Mouse (Mus musculus): Measurements from ENCODE around the gene Cpb1.

The Cpb1 gene

DNA sequence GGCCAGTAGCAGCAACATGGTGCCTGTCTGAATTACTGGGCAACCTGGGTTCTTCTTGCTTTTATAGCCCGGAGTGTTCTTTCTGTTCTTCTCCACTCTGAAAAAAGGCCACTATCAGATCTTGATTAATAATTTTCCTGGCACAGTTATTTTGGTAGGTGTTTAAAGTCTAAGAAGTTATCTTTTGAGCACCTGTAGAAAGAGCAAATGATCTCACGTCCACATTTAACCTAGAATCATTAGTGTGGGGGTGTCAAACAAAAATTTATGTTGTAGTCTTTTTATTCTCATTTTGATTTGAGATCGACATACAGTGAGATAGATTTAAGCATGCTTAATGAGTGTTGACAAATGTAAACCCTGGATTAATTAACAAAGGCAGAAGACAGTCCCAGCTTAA is at the start of gene Cpb1:
Gene Cpb1 (minus strand): TSS at position 101 of the 400 bp plus-strand sequence.
- in situ Hi-C loops (cut with MboI, MseI), result no loop called here

DNA sequence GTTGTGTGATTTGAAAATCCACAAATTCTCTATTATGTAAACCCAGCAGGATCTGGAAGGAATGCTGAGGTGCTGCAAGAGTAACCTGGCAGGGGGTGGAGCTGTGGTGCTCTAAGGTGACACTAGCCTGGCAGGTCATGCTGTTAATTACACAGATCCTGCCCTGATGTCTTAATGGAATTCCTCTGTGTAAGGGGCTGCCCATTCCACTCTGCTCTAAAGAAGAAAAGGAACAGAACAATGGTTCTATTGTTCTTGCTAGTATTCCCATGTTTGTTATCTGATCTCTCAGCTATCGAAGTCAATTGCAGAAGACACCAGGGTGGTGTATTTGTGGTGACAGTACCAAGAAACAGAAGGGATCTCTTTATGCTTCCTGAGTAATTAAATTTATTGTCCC is 41.7 kb upstream of the Cpb1 start:
- in situ Hi-C loops (cut with MboI, MseI), result no loop called here

DNA sequence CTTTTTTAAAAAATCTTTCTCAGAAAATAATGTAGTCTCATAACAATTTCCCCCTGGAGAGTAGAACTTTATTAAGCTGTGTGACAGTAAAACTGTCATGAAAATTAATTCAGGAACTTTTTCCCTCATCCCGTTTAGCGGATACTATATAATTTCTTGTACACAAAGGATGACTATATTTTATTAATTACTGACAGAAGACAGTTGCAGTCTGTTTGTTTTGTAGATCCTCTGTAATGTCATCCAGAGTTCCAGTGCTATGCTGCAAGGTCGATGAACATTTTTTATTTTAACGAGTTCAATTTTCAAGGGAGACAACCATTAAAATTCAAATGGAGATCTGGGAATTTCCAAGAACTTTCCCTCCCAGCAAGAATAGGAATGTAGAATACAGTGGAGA is 33.6 kb upstream of the Cpb1 start:
- in situ Hi-C loops (cut with MboI, MseI), result no loop called here

DNA sequence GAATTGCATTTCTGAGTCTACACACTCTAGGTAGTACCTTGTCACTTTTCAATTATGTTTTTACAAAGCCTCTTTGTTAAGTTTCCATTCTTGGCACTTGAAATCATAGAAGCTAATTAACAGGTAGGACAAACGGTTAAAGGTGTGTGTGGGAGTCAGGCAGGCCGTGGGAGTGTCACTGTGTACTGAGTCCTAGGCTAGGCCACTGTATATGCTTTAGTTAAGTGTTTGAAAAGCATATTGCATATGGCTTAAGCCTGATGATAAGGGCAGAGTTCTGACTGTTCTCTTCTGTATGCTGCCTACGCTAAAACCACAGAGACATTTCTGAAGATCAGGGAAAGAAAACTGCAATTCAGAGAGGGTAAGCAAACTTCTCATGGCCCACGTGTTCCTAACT is 31.7 kb upstream of the Cpb1 start:
- in situ Hi-C loops (cut with MboI, MseI), result no loop called here

DNA sequence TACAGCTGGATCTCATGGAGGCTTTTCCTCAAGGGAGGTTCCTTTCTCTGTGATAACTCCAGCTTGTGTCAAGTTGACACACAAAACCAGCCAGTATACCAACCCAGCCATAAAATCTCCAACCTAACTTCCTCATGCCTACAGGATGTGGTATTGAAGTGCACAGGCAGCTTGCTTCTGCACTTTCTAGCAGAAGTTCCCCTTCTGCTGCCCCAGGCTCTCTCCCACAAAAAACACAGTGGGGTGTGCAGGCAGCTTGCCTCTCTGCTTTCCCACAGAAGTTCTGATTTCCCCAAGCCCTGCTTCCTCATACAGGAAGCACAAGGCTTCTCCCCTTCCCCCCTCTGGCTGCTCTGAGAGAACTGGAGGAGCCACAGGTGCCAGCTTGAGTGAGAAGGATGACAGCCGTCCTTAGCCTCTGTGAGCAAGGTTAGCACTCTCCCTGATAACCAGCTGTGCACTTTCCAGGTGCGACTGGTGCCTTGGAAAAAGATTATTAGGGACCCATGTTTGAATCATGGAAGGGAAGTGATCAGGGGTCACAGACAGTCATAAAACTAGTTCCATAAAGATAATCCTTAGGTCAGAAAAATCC is 29.3 kb upstream of the Cpb1 start:
- in situ Hi-C loops (cut with MboI, MseI), result no loop called here

DNA sequence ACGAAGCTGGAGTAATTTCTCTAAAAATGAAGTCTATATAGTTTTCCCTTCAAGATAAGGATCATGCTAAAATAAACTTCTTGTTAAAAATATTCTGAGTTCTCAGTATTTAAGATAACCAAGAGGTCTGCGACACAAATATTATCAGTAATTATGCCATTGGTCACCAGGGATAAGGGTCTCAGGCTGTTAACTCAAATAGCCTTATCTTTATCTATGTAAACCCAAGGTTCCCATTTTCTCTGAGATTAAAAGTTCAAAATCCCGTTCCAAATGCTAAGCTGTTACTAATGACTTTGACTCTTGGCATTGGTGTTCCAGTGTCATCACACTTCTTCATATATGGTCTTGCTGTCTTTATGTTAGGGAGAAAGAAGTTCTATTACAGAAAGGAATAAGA is 20.0 kb upstream of the Cpb1 start:
- in situ Hi-C loops (cut with MboI, MseI), result no loop called here

DNA sequence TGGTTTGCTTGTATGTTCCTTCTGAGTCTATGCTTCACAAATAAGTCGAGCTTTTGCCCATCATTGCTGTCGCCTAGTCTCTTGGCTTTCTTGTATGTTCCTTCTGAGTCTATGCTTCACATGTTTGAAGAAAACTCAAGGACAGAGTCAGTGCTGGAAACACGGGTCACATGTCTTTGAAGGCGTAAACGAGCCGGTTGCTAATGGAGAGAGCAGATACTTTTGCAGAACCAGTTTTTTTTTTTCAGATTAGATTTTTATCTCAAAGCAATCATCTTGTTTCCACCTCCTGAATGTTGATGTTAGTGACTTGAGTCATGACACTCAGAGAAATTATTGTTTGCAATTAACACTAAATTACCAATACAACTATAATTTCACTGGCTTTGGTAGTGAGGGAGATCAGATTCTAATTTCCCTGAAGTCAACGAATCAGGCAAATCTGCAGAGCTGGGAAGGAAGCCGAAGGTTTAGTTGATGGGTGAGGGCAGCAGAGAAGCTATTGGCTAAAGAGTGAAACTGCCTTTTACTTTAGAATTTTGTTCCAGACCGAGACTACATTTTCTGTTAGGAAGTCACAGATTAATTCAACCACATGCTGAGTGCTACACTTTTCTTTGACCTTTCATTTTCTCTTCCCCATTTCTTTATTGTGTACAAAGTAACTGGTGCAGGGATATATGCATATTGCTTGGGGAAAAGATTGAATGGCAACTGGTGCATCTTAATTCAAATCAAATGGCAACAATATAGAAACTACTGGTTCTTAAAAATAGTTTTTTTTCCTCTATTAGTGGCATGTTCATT is 19.2 kb upstream of the Cpb1 start:
- in situ Hi-C loops (cut with MboI, MseI), result no loop called here

DNA sequence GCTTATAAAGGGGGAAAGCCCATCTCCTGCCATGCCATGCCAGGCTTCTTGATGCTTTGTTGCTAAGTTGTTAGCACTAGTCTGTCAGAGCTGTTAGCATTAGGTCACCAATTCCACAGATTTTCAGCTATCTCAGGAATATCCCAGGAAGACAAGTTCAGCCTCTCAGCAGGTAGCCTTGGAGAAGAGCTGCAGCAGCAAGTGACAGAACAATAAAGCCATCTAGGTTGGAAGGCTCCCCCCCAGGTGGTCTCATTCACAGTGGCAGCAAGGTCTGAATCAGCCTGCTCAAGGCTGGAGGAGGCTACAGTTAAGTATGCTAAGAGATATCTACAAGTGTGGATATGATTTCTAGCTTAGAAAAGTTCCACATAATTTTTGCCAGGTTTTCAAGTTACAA is 15.8 kb upstream of the Cpb1 start:
- in situ Hi-C loops (cut with MboI, MseI), result no loop called here

DNA sequence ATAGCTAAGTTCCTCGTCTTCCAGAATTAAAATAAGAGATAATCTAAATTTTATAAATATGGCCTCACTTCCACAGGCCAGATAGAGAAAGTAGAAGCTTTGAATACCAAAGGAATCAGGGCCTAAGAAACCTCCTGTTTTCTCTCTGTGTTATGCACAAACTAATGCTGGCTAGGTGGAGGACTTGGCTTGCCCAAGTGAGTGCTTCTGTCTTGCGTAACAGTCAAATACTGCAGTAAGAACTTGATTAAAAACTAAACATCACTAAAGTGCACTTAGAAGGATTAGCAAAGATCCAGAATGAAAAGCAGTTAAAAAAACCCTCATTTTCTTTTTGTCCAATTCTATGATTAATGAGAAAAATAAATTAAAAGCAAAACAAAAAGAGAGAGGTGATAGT is 13.2 kb upstream of the Cpb1 start:
- in situ Hi-C loops (cut with MboI, MseI), result no loop called here

DNA sequence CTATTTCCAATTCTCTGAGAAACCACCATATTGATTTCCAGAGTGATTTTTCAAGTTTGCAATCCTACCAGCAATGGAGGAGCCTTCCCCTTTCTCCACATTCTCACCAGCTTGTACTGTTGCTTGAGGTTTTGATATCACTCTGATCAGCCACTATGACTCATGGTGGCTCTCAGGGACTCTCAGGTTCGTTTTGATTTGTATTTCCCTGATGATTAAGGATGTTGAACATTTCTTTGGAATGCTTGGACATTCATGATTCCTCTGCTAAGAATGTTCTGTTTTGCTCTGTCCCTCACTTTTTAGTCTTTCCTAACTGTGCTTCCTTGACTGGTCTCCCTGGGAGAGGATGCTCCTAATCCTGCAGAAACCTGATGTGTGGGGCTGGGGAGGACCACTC is 6.3 kb upstream of the Cpb1 start:
- in situ Hi-C loops (cut with MboI, MseI), result no loop called here

DNA sequence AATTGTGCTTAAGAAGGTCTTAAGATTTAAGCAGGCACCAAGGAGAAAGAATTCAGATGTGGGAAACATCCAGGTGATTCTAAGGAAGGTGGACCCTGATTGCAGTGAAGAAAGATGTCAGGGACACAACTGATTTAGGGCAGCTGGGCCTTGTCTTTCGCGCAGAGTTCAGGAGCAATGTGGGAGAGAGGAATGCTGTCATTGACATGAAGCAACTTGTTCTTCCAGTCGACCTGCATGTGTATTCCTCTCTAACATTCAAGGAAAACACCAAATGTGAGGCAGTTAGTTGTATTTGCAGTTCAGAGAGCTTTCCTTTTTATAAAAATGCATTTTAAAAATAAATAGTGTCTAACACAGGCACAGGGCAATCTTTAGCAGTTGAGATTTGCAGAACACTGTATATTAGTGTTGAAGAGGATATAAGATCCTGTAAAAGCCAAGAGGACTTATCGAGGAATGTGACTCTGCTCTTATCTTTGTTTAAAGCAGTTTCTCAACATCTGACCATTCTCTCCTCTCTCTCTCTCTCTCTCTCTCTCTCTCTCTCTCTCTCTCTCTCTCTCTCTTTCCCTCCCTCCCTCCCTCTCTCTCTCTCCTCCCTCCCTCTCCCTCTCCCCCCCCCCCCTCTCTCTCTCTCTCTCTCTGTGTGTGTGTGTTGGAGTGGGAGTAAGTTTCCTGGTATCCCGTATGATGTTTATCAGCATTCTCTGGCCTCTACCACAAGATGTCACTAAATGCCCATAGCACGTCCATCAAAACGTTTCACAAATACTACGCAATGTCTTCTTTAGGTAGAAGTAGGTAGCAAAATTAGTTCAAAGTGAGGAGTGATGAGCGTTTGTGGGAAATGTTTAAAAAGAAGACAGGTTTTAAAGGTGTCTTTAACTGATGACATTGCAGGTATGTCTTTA is 20.7 kb downstream of the Cpb1 start:
- in situ Hi-C loops (cut with MboI, MseI), result no loop called here

DNA sequence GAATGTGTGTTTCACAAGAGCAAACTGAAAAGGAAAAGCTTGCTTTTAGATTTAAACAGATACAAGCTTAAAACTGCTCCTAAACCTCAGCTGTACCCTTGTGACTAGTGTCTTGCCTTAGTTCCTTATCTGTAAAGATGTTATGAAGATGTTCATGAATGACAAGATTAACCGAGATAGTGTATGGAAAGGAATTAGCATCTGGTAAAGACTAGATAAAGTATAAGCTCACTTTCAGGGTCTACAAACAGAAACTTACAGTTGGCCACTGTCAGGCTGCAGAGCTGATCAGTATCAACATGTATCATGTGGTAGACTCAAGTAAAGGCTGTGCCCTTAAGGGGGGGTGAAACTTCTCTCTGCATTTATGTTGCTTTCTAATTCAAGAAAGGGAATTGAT is 31.6 kb downstream of the Cpb1 start:
- in situ Hi-C loops (cut with MboI, MseI), result no loop called here

DNA sequence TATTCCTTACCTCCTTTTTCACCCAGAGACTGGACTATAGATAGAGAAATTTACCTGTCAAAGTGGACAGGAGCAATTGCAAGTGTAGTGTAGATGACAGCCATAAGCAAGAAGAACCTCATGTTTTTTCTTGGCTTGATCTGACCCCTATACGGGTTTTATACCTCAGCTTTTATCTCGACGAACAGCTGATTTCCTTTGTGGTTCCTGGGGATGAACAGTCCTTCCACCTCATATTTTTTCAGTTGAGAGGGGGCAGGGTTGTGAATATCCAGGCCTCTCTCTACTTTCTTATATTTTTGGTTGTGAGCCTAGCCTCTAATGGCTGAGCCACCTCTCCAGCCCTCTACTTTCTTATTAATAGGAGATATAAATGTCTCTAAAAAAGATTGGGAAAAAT is 33.5 kb downstream of the Cpb1 start, which contains the start of gene Cpa3:
Gene Cpa3 (minus strand): TSS at position 132 of the 400 bp plus-strand sequence.
- in situ Hi-C loops (cut with MboI, MseI), result no loop called here

DNA sequence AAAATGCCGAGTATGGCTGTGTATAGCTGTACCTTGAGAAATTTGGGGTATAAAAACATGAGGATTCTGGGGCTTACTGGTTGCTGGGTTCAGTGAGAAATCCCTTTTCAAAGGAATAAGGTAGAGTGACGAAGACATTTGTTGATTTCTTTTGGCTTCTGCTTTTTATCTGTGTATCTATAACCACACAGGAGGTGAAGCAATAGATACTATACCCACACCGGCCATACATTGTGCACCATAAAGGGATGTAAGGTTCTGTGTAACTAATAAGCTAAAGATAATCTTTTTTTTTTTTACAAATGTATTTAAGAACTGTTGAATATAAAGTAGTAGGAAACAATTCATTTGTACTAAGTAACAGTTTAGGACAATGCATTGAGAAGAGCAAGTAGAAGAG is 35.8 kb downstream of the Cpb1 start:
- in situ Hi-C loops (cut with MboI, MseI), result no loop called here

DNA sequence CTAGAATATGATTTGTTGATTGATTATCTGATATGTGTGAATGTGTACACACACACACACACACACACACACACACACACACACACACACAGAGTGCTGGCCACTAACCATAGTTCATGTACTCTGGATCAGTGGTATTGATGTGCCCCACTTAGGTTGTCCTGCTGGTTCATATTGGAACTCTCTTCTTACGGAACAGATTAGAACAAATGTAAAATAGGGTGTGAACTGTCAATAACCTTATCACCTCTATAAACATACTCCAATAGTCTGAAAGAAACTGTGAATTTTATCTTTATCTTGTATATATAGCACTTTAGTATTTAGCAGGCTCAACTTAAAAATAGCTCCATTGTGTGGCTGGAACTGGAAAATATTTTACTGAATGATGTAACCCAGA is 38.6 kb downstream of the Cpb1 start:
- in situ Hi-C loops (cut with MboI, MseI), result no loop called here

DNA sequence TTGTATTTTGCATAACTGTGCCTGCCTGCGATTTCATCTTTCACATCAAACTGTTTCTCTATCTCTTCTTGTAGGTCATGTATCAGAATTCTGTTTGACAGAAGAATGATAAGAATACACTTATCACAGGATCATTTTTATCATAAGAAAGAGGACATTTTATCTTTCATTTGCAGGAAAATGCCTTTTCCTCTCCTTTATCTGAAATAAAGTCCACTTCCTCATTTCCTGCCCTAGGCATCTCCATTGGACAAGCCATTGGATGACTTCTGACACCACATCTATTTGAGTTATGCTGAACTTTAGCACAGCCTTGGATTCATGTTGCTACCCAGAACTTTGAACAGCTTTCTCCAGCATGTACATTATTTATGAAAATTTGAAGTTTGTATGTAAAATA is 46.5 kb downstream of the Cpb1 start:
- in situ Hi-C loops (cut with MboI, MseI), result no loop called here

DNA sequence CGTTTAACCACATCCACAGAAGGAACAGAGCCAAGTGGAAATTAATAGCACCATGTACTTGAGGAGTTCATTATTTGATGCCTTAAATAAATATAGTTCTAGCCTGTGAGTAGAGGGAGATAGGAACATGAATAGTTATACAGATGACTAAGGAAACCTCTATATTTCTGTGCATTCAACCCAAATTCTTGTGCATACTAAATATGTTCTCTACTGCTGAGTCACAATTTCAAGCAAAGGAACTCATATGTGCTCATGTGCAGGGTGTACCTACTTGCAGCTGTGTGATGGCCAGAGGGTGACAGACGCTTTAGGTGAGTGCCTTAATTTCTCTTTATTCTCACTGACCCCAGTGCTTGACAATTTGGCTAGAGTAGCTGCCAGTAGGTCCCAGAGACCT is 50.1 kb downstream of the Cpb1 start:
- in situ Hi-C loops (cut with MboI, MseI), result no loop called here

DNA sequence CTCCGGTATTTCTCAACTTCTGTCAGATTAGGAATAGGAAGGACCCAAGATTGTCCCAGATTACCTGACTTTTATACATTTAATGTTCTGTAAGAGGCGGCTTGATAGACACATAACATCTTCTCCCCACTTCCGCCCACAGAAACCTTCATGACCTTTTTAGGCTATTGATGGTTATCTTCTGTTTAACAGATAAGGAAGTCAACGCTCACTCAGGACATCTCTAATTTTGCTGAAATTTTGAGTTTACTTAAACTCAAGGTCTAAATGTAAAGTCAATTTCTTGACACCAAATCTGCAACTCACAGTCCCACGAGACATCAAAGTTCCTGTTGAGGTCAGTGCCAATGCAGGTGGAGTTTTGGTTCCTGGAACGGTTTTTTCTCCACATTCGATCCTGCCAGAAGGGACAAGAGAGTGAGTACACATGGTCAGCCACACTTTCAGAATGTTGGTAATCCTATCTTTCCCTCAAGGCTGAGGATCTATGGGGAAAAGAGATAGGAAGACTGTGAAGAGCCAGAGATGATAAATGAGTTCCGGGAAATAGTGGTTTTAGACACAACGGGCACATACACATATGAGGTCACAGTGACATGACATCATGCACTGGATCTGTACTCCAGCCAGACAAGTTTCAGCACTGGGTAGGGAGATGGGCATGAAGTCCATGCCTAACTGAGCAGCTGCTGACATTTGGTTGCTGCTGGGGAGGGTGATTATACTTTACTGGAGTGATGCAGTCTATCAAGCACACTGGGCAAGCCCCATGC is 52.4 kb downstream of the Cpb1 start:
- in situ Hi-C loops (cut with MboI, MseI), result no loop called here

DNA sequence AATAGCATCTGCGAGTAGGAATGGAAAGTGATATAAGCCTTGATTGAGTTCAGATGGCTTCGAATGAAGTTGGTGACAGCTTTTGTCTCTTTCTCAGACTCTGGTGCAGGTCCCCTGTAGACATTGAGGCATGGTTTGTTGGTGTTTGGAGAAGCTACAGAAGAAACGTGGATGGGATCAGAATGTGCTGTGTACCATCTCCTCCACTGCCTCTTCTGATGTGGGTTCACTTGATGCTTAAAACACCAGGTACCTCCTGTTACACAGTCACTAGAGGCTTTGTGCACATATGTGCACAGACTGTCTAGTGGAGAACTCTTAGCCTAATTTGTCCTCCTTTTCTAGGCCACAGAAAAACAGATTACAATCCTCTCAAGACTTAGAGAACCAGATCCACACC is 53.4 kb downstream of the Cpb1 start:
- in situ Hi-C loops (cut with MboI, MseI), result no loop called here

DNA sequence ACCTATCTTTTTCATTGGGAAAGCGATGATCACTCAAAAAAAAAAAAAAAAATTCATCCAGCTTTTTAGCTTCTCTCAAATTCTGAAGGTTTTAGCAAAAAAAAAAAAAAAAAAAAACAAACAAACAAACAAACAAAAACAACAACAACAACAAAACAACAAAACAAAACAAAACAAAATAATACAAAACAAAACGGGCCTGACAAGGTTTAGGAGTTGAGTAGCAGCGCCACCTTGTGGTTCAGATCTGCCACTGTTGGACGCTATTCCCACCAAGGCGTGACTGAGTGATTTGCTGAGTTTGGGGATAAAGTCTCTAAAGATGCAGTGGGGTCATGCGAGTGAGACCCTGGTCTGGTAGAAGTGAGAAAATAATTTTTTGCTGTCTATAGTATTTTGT is 76.7 kb downstream of the Cpb1 start:
- in situ Hi-C loops (cut with MboI, MseI), result loop anchor here (5.0 kb wide), 1 partner anchor 287 kb away; no protein-coding TSS in a partner anchor

All from regulatory T cell (primary cell).